Mouse (Mus musculus) thymus, postnatal 25 days (tissue): ENCODE measurements at regions not wholly inside any gene's neighbourhood (a gene's known extent, or its start where the extent isn't known, plus 50 kb on each side); places are given as distances from the start of the nearest gene placed in this dataset.

Experiments
- DNase-seq: peaks from one replicate; pipeline ENCODE4 v3.0.0; 2022

DNA sequence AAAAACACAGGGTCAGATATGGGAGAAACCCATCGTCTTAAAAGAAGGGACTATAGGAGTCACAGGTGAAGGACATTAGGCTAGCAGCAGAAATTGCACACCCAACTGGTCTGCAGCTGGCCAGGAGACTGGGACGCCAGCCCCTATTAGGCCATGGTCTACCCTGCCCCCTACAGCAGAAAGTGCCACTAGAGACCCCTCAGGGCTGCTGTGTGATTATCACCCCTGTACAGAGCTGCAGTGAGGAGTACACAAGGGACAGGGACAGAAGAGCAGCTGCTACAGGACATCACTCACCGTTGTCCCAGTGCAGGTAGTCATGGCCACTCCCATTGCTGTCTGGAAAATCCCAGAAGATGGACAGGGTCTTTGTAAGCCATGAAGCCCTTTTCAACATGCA lies 157.9 kb upstream of the Agap1 start:
- no peak for DNase-seq

DNA sequence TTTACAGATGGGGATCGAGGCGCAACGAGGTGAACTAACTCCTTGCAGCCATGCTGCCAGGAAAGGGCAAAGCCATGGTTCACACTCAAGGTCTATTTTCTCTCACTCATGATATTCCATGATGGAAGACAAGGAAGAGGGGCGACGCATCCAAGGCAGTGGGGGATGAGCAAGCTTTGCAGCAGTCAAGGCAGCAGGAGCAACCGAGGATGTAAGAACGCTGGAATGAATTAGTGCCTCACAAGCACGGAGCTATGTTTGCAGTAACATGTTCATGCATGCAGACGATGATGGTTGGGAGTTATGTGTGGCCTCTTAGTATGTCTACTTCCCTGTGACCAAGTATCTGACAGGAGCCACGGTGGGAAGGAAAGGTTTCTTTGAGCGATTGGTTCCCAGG lies 156.8 kb upstream of the Agap1 start:
- DNase-seq: no peak

DNA sequence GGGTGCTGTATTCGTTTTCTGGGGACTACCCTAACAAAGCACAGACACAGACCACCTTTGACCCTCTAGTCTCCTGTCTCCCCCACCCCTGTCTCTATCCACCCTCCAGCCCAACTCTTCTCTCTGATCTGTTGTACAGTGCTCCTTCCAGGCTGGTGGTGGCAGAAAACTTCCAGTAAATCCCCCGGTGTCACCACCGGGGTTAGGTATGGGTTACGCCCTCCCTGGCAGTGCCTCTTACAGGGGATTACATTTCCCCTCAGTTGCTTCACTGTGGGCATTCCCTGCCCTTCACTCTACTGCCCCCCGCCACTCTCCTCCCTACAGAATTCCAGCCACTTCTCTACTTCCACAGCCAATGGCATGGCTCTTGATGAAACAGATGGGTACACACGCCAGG lies 153.5 kb upstream of the Agap1 start:
- no peak for DNase-seq

DNA sequence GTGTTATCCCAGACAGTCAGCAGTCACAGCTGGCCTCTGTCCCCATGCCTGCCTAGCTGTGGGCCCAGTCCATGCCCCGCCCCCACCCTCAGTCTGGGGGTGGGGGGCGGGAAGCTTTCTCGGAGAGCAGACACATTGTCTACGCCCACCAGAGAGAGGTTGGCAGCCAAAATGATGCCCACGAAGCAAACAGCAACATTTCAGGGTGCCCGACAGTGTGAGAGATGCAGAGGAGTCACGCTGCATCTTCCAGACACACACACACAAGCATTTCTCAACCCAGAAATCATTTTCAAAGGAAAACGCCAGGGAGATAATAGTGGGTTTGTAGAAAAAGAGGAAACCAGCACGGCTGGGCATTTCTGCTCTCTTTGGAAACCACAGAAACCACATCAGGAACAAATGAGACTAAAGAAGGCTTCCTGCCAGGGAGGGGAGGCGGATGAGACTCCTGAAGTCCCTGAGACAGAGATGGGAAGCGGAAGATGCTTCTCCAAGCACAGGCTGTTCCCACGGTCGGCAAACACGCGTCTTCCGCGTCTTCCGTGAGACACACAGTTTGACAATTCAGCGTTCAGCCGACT lies 152.1 kb upstream of the Agap1 start:
- DNase-seq: peak; percentile 6

DNA sequence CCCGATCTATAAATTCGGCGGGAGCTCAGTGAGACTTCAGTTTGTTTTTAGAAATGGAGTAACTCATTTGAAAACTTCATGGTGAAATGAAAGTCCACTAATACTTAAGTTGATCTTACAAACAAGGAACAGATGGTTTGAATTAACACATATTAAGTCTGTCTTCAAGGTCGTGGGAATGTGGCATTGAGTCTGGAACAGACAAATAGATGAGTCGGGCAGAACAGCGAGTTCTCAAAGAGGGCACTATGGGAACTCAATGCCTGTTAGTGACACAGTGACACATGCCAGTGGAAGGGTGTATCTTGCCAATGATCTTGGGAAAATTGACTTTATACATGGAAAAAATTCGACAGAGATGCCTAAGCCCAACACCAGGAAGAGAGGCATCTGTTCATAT lies 149.4 kb upstream of the Agap1 start:
- no peak for DNase-seq

DNA sequence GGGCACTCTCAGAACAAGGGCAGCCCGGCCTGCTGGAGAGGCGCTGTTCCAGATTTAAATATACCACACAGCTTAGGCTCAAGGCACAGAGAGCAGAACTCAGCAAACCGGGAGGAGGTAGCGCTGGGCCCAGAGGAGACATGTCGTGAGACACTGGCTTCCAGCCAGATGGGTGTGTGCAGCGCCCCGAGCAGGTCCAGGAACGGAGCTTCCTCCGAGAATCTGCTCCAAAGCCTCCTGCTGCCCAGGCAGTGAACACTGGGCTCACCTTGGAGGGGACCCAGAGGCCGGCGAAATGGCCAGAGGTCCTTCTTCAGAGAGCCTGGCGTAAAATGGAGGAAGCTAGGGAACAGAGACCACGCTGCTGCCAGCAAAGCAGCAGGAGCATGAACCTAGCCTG lies 145.8 kb upstream of the Agap1 start:
- DNase-seq: no peak

DNA sequence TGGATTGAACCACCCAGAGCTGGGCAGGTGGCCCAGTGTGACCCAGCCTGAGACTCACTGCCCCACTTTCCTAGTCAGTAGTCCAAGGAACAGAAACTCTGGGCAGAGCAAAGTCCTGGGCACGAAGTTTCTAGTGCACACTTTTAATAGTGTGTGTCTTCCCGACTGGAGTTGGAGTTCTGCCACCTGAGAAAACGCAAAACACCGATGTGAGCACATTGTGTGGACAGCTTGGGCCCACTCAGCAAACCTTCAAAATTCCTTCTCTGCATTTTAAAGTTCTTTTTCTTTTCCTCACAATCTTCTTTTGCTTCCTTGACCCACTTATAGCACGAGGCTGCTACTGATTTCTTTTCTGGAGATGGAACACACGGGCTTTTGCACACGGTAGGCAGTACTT lies 141.5 kb upstream of the Agap1 start:
- DNase-seq: no peak

DNA sequence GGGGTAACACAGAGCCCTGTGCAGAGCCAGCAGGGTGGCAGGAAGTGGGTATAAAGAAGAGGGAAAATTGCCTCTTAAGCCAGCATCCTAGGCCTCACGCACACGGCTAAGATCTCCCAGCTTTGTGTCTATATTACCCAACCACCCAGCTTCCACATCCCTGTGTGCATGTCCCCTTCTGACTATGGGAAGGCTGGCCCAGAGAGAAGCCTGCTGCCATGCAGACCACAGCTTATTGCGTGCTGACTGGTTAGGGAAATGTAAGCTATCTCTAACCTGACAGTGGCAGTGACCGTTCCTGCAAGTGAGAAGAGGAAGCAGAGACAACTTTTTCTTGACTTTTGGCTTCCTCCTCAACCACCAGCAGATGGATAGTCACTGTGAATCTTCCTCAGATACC lies 136.7 kb upstream of the Agap1 start:
- DNase-seq: no peak

DNA sequence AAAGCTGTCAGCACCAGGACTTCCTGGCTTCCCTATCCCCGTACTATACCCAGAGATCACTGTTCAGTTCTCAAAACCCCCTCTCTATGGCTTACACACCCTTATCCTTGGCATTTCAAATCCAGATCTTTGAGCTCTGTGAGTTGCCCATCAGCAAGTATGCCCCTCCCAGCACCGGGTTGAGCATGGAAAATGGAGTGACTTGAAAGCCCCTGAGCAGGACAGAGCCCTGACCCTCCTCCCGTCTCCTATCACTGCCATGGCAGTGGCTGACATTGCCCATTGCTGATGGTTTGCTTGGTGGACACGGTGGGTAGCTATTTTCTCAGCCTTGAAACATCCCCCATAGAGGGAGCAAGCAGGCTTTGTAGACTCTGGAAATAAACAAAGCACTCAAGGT lies 135.9 kb upstream of the Agap1 start:
- no peak for DNase-seq

DNA sequence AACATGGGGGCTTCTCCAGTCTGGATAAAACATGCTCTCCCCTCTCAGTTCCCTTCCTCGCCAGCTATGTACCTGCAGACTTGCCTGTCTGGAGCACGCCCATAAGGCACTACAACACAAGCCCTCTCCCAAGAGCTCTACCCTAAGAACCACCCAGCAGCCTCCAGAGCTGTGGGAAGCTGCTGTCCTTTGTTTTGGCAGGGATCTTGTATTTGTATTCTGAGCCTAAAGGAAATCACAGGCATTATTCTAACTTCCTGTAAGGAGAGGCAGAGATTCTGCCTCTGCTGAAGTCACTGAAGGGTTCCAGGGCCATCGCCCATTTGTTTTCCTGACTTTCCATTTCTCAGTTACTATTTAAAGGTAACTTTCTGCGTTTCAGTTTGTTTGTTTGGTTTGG lies 132.0 kb upstream of the Agap1 start:
- no peak for DNase-seq

DNA sequence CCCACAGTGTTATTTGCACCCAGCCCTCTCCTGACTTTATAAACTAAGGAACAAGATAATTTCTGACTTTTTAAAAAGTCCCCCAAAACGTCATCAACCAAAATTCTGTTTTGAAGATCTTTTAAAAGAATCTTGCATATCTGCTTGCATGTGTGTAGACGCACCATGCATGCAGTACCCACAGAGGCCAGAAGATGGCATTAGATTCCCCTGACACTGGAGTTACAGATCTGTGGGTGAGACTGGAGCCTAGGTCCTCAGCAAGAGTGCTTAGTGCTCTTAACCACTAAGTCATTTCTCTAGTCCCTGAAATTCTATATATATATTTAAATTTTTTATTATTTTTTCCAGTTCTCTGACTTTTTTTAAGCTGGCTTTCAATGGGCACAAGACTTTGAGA lies 131.5 kb upstream of the Agap1 start:
- peak; percentile 24 for DNase-seq

DNA sequence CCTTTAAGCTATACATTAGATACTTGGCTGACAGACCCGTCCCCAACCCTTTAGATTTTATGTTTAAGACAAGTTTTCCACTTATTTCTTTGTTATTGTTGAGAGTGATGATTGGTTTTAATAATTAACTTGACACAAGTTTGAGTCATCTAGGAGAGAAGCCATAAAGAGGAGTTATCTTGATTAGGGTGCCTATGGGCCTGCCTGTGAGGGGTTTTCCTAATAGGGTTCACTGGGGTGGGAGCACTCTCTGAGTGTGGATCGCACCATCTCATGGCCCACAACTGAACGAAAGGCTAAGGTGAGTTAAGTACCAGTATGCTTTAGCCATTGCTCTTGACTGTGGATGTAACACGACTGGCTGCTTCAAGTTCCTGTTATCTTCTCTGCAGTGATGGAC lies 123.3 kb upstream of the Agap1 start:
- DNase-seq: no peak

DNA sequence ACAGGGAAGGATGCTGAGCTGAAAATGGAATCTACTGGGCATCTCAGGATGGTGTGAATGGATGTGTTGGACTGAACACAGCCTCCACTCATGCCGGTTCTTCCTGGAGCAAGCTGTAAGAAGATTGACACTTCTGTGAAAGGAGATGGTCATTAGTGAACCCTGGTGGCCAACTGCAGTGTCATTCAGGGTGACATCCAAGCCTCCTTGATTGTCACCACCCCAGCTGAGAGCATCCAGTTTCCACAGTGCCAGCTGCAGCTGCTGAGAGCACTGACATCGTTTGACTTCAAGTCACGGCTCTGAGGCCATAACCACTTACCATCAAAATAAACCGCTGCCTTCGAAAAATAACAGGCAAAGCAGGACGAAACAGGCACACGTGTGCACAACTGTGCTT lies 121.9 kb upstream of the Agap1 start:
- no peak for DNase-seq

DNA sequence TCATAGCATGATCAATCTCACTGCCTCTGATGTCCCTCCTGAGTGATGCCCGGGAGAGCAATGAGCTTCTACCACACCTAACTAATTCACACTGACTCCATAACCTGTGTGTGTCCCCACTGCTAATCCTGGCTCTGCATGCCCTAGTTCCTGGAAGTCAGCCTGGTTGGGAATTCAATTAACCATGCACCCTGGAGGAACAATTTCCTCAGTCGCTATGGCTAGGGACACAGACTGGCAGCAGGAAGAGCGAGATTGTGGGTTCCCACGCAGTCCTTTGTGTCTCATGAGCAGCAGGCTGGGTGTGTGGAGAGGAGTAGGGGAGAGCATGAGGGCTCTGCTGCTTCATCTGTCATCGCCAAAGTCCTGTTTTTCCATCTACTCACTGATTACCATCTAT lies 116.7 kb upstream of the Agap1 start:
- no peak for DNase-seq

DNA sequence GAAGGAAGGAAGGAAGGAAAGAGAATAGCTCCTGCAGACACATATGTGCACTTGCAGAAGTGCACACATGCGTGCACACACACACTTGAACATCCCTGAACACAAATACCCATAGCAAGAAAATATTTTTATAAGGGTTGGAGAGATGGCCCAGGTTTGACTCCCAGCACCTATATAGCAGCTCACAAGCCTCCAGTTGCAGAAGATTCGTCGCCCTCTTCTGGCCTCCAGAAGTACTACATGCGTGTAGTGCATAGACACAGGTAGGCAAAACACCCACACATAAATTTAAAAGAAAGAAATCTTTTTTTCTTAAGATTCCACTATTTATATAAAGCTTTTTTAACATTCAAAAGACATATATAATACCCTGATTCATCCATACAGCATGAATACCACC lies 111.8 kb upstream of the Agap1 start:
- peak; percentile 6 for DNase-seq

DNA sequence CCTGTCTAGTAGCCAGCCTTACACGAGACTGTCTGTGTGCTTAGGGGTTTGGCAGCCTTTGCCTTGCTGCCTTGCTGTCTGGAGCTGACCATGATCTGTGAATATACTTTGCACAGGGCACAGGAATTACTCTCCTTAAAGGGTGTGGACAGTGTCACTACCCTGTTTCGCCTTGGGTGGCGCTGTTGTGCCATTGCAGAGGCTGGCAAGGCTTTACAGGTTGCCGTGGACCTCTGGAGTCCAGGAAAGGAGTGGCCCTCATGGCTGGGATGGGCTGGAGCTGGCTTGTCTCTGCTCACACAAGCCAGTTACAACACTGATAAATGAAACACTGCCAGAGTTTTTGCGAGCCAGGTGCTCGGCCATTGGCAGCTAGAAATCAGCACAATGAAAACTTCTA lies 110.1 kb upstream of the Agap1 start:
- peak; percentile 11 for DNase-seq

DNA sequence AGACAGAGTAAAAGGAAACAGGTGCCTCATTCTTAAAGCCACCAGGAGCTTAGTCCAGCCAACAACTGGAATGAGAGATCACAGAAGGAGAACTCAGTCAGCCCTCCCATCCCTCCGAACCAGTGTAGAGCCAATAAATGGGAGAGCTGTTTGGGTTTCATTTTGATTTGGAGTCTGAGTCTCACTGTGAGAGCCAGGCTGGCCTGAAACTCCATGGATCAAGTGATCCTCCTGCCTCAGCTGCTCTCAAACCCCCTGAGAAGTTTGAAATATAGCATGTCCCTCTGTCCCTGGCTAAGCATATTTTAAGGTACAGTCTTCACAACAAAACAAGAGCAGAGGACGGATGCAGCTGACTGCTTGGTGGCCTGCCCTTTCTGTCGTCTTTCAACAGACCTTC lies 107.3 kb upstream of the Agap1 start:
- no peak for DNase-seq

DNA sequence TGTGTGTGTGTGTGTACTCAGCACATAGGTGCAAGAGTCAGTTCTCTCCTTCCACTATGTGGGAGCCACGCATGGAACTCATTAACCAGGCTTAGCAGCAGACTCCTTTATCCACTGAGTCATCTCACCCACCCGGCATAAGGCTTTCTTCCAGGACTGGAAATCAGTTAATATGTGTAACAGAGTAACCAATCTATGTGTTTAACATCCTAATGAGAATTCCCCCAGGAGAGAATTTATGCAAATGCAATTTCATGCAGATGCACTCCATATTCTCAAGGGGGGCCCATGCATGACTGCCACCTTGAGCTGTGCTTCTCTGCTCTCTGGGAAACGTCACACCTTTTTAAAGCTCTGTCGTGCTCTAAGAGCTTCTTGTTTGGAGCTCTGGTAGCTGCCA lies 101.7 kb upstream of the Agap1 start:
- DNase-seq: no peak

DNA sequence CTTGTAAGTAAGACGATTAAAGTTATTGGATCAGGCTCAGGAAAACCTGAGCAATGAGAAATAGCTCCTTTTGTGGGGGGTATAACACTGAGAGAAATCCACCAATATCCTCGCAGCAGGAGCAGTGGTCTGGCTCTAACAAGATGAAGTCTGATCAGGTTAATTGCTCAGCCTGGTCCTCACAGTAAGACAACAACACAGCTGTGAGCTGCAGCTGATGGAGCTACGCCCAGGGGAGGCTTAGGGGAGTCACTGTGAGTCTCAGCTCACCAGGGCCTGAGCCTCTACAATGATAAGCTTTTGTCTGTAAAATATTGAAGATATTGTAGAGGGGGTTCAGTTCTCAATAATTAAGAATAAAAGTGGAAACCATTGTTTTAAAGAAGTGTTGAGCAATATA lies 95.3 kb upstream of the Agap1 start:
- DNase-seq: no peak

DNA sequence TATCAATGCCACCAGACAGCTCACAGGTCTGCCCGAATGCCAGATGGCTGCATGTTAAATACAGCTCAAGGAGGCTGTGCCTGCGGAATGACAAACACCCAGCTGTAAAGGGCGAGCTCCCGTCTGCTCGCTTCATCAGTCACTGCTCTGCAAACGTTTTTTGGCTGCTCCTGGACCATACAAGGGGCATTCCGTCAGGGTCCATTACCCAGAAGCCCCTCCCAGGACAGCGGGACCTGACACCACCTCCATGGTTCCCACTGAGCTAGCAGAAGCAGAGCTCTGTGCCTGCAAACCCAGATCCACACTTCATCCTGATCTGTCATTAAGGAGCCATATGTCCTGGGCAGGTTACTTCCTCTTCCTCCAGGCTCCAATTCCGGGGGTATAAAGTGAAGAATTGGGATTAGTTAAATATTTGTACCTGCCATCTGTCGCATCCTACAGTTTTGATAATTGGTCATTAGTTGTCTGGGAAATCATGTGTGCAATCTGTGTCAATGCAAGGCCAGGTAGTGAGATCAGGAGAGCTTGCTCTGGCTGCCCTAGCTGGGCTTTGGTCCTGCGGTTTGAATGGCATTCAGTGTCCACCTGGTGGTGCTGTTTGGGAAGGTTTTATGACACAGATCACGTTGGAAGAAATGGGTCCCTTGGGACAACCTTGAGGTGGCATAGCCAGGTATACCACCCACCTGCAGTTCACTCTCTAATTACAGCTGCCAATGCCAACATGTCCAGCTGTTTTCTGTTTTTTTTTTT lies 89.9 kb upstream of the Agap1 start:
- DNase-seq: no peak

DNA sequence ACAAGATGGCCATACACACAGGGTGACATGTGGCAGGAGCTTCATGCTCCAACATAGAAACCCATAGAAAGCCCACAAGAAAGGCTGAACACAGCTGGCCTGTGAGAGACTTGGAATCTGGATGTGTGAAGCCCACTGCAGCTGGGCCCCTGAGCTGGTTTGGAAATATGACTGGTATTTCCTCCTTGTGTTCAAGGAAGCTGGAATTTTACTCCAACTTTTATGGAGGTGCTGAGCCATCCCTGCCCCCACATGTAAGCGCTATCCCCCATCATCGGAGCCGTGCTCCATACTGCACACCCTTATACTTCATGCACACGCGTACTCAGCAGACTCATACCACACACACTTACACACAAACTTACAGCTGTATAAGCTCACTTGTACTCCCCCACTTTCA lies 87.7 kb upstream of the Agap1 start:
- no peak for DNase-seq

DNA sequence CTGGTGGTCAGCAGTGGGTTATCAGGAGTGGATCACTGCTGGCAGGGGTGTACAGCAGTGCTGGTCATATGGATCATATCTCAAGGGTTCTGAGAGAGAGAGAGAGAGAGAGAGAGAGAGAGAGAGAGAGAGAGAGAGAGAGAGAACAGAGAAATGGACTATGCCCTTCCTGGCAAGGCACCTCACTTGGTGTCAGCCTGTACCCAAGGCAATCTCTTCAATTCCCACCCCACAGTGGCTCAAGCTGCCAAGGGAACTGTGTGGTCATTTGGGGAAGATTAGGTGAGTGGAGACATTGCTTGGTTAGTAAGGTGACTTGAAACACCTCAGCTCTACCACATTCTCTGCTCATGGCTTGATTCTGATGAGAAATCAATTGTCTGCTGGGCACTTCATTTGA lies 80.8 kb upstream of the Agap1 start:
- DNase-seq: no peak

DNA sequence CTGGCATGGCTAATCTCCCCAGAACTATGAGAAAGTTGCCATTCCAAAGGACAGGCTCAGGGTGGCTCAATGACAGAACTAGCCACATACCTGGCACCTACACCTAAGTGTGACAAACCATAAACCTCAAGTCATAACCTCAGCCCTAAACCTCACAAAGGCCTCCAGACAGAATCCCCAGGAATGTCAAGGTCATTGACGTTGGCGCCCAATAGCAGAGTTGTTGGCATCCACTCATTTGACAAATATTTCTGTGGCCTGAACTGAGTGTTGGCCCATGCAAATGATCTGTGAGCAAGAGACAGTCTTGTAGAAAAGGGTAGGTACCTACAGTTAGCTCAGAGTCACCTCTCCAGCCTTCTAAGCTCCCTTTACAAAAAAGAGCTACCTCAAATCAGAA lies 80.3 kb upstream of the Agap1 start:
- DNase-seq: no peak

DNA sequence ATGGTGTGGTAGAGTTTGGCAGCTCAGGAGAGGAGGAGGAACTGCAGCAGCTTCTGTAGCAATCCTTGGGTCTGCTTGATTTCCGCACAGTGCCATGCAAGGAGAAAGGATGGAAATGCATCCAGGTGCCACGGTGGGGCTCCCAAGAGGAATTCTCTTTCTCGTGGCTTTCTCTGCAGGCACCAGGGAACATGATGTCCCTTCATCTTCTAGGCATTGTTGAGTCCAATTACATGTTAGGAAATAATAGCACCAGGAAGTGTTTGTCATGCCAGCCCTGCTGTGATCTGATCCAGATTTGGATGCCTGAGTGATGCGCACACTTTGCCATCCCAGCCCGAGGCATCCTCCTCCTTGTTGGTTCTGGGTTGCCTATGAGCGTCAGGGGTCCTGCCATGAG lies 72.6 kb upstream of the Agap1 start:
- DNase-seq: no peak

DNA sequence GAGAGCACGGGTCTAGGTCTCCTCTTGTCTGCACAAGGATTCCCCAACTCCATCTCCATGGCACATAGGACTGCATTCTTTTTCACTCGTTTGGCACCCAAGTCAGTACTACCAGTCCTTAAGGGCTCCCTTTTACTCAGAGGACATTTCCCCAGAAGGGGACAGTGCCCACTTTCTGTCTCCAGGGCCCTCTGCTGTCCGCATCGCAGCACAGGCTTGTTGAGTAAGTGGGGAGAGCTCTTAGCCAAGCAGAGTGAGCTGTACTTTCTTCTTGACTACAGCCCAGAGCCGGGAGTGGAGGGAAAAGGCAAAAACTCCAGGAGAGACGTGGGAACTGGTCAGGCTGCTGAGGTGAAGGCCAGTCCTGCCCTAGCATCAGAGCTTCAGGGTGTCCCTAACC lies 69.5 kb upstream of the Agap1 start:
- DNase-seq: no peak
